Mouse (Mus musculus) kidney, embryonic 14.5 days (tissue): ENCODE results near the gene Cpne5. TPM values are rescaled to one million over a fixed set of nuclear protein-coding genes. Genes with fewer than 3 reads are reported as not detected.
A peak's percentile ranks its signal among the peaks of the same experiment; 100 is the strongest.
"Not testable (repeated sequence)": the region's sequence is repeated elsewhere in the genome, so short reads cannot be mapped to it uniquely, and the experiment has no call there.

Experiments
- ATAC-seq: fragments of 200-750 bp; cut with Nextera tagmentation; 2 replicates; pipeline ENCODE4 v1.8.0; 2017; ENCODE audit warnings: moderate number of reproducible peaks, mild to moderate bottlenecking, moderate TSS enrichment, moderate library complexity; ENCODE audit not compliant: low FRiP score, low TSS enrichment
- H3K27ac ChIP-seq: fragments of 300-500 bp; sonication (generic); 2 replicates; pipeline ENCODE4 v1.5.1; 2014; ENCODE audit warnings: low read depth, mild to moderate bottlenecking, low read length, moderate library complexity, mixed read lengths
- H3K27me3 ChIP-seq: fragments of 300-500 bp; sonication (generic); 2 replicates; pipeline ENCODE4 v1.6.1; 2014; ENCODE audit warnings: mild to moderate bottlenecking, low read length; ENCODE audit not compliant: control insufficient read depth, insufficient read depth
- H3K36me3 ChIP-seq: fragments of 300-500 bp; sonication (generic); 2 replicates; pipeline ENCODE4 v1.6.1; 2014; ENCODE audit warnings: low read length, mixed read lengths; ENCODE audit not compliant: control insufficient read depth, insufficient read depth
- H3K4me1 ChIP-seq: fragments of 300-500 bp; sonication (generic); 2 replicates; pipeline ENCODE4 v1.6.1; 2014; ENCODE audit warnings: low read length, mixed read lengths; ENCODE audit not compliant: control insufficient read depth, insufficient read depth
- H3K4me2 ChIP-seq: fragments of 300-500 bp; sonication (generic); replicated peaks from 2 replicates; pipeline ENCODE4 v1.6.1; 2014; ENCODE audit warnings: low read depth, mild to moderate bottlenecking, low read length
- H3K4me3 ChIP-seq: fragments of 300-500 bp; sonication (generic); 2 replicates; pipeline ENCODE4 v1.5.1; 2014; ENCODE audit warnings: mild to moderate bottlenecking, low read length
- H3K9ac ChIP-seq: fragments of 300-500 bp; sonication (generic); 2 replicates; pipeline ENCODE4 v1.6.1; 2014; ENCODE audit warnings: low read depth, mild to moderate bottlenecking, low read length, moderate library complexity
- H3K9me3 ChIP-seq: fragments of 300-500 bp; sonication (generic); 2 replicates; pipeline ENCODE4 v1.6.1; 2016; ENCODE audit warnings: low read length; ENCODE audit not compliant: control insufficient read depth
- WGBS: fragments of 180-500 bp; shearing (Covaris S2); extraction: QIAGEN DNeasy Blood & Tissue Kit; methylation state at CpG from one replicate; pipeline ENCODE4 v1.1.7; 2014; 5-methylcytosine and 5-hydroxymethylcytosine counted together
- polyA plus RNA-seq: library from polyadenylated mRNA; unstranded; fragments of >200 nt; fragmentation: Nextera tagmentation; extraction: Ambion mirVana; gene quantifications from 2 replicates; pipeline ENCODE4 v1.2.1, GENCODE M21; 2014

Cpne5 gene
- polyA plus RNA-seq, 1 experiment from 2014 or later: 12.3 TPM

DNA sequence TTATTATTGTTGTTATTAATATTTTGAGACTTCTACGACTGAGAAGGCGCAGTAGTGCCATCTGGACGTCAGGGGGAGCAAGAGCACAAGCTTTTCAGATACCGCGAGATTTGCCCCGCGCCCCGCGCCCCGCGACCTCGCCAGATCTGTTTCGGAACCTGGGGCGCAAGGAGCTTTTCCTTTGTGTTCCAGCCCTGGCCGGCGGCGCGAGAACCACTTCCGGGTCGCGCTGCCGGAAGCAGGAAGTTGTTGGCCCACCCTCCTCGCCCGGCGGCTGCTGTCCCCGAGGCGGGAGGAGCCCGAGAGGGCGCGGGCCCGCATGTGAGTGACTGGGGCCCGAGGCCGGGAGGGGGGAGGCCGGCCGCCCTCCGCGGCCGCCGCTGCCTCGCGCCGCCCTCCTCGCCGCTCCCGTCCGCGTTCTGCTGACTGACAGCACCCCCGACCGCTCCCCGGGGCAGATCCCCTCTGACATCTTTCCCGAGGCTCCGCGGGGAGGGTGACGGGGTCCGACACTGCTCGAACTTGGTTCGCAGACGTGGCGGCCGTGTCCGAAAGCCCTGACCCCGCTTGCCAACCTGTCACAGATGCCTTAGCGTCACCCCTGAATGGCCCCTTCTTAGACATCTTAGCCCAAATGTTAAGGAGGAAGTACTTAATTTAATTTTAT lies 30.8 kb upstream of the Cpne5 start, which contains the start of gene BC004004:
BC004004 (plus strand) TSS at position 107 of the 667 bp plus-strand sequence.
- H3K9ac ChIP-seq: peak within 1 kb of the TSS; percentile 96
- WGBS: under 1% methylated on average over 57 of the region's 63 CpGs
- peaks cover 20% of the 10 kb centered on the region for H3K4me1 ChIP-seq
- peak; percentile 85 for ATAC-seq
- H3K4me2 ChIP-seq: peak within 1 kb of the TSS; percentile 61
- no peaks in the 10 kb centered on the region for H3K9me3 ChIP-seq
- H3K36me3 ChIP-seq: no peaks in the 10 kb centered on the region
- H3K27ac ChIP-seq: peak within 1 kb of the TSS; percentile 91
- no peaks in the 10 kb centered on the region for H3K27me3 ChIP-seq
- peak within 1 kb of the TSS; percentile 89 for H3K4me3 ChIP-seq

DNA sequence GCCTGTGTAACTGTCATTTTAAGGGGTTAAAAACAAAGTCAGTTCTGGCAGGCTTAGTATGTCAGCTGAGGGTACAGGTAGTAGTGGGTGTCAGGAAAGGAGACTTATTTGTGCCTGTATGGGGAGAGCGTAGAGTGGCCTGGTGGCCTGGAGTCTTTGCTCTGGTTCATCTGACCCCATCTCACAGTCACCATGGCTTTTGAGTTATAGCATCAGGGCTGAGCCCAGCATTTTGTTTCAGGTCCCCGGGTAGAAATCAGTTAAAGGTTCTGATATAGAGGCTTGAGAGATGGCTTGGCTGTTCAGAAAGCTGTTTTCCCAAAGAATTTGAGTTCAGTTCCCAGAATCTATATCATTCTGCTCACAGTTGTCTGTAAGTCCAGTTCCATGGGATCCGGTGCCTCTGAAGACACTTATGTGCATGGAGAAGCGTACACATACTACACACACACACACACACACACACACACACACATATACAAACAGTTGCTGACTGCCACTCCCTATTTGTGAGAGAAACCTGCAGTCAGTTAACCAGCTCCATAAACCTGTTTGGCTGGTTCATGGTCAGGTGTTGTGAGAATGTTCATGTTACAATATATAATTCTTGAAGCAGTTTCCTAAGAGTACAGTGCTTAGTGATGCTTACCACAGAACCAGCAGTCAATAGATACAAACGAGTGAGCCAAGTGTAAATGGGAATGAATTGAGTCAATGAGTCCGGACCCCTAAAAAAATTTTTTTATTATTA lies 30.1 kb upstream of the Cpne5 start:
- H3K27ac ChIP-seq: peak overlapping the region; percentile 91
- peak overlapping the region; percentile 89 for H3K4me3 ChIP-seq
- H3K4me2 ChIP-seq: peak overlapping the region; percentile 61
- H3K27me3 ChIP-seq: no peaks in the 10 kb centered on the region
- peak overlapping the region; percentile 96; the same call in 1 of the 2 replicates for H3K9ac ChIP-seq
- peaks cover 21% of the 10 kb centered on the region for H3K4me1 ChIP-seq
- WGBS: 52% methylated on average over 6 of the region's 6 CpGs
- no peaks in the 10 kb centered on the region for H3K9me3 ChIP-seq
- no peaks in the 10 kb centered on the region for H3K36me3 ChIP-seq
- 0 out of 2 replicates have a peak, but pooled peaks have one; percentile 5 for ATAC-seq

DNA sequence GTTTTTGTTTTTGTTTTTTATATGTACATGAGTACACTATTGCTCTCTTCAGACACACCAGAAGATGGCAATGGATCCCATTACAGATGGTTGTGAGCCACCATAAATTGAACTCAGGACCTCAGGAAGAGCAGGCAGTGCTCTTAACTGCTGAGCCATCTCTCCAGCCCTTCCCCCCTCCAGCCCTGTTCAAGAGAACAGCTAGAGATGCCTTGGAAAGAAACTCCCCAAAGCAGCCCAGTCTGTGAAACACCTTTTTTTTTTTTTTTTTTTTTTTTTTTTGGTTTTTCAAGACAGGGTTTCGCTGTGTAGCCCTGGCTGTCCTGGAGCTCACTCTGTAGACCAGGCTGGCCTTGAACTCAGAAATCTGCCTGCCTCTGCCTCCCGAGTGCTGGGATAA lies 29.1 kb upstream of the Cpne5 start:
- H3K4me2 ChIP-seq, H3K27ac ChIP-seq, H3K36me3 ChIP-seq, H3K4me3 ChIP-seq, H3K27me3 ChIP-seq, ATAC-seq, H3K9ac ChIP-seq, H3K9me3 ChIP-seq: not testable (repeated sequence)
- peaks cover 27% of the 10 kb centered on the region for H3K4me1 ChIP-seq
- WGBS: 82% methylated on average over 2 of the region's 2 CpGs

DNA sequence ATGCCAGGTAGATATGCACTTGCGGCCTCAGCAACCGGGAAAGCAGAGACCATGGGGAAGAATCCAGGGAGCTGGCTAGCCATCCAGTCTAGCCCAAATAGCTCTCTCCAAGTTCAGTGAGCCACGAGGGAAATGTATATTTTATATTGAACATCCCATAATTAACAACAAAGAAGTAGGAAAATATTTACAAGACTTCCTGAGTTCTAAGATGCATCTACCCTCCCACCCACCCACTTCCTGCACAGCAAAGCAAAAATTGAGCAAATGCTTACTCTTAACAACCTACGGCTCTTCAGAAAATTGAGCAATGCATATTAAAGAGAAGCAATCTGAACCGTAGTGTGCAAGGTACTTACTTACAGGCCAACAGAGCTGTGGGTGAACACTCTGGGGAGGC lies 26.8 kb upstream of the Cpne5 start:
- Histone ChIP-seq H3K4me1 (peaks cover 36% of the 10 kb centered on the region), H3K9me3 (no peaks in the 10 kb centered on the region), H3K4me3 (0 out of 2 replicates have a peak overlapping the region, but pooled peaks have one; percentile 79), H3K27ac (peak overlapping the region; percentile 100), H3K36me3 (peaks cover 17% of the 10 kb centered on the region), H3K4me2 (peak overlapping the region; percentile 83), H3K27me3 (no peaks in the 10 kb centered on the region), H3K9ac (peak overlapping the region; percentile 85; the same call in 1 of the 2 replicates)
- WGBS: 82% methylated on average over 5 of the region's 5 CpGs
- ATAC-seq: no peak

GRCm38 (mm10) chr17:29263840-29264633 lies 26.1 kb upstream of the Cpne5 start, which contains the start of gene Ppil1:
TSS of gene Ppil1 (minus strand) at chr17:29264186.
- peaks cover 32% of the 10 kb centered on the region for H3K4me1 ChIP-seq
- peak within 1 kb of the TSS; percentile 83 for H3K4me2 ChIP-seq
- peaks cover 22% of the 10 kb centered on the region for H3K36me3 ChIP-seq
- no peaks in the 10 kb centered on the region for H3K27me3 ChIP-seq
- peak within 1 kb of the TSS; percentile 100 for H3K27ac ChIP-seq
- ATAC-seq: peak; percentile 65
- H3K4me3 ChIP-seq: peak within 1 kb of the TSS; percentile 79
- 7% methylated on average over 38 of the region's 38 CpGs for WGBS
- H3K9ac ChIP-seq: peak within 1 kb of the TSS; percentile 85
- H3K9me3 ChIP-seq: no peaks in the 10 kb centered on the region

DNA sequence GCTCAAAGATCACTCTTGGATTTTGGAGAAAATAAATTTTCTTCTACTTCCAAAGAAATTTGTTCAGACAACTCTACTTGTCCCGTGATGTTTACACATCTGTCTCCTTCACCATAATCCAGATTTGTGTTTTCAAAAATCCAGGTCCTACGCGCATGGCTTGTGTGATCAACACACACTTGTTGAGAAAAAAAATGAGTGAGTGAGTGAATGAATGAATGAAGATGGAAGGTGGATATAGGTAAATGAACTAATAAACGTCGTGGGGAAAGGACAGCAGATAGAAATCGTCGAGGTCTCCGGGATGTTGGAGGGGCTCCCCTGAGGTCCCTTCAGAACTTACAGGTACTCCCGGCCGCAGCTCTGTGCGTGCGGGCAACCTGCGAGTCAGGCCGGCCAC lies 25.4 kb upstream of the Cpne5 start:
- Histone ChIP-seq H3K9me3 (no peaks in the 10 kb centered on the region), H3K27ac (peak overlapping the region; percentile 100), H3K27me3 (no peaks in the 10 kb centered on the region), H3K4me1 (peaks cover 32% of the 10 kb centered on the region), H3K4me3 (peak overlapping the region; percentile 79), H3K36me3 (peaks cover 25% of the 10 kb centered on the region), H3K9ac (peak overlapping the region; percentile 85), H3K4me2 (peak overlapping the region; percentile 83)
- no peak; the same call in none of the 2 replicates for ATAC-seq
- WGBS: under 1% methylated on average over 14 of the region's 14 CpGs

GRCm38 (mm10) chr17:29262259-29262649 lies 24.3 kb upstream of the Cpne5 start:
- no peak for ATAC-seq
- Histone ChIP-seq H3K36me3 (peaks cover 37% of the 10 kb centered on the region), H3K9me3 (no peaks in the 10 kb centered on the region), H3K4me3 (peak overlapping the region; percentile 79; the same call in 1 of the 2 replicates), H3K27ac (no peak overlapping the region), H3K4me1 (peaks cover 27% of the 10 kb centered on the region), H3K9ac (peak overlapping the region; percentile 8; the same call in 1 of the 2 replicates), H3K4me2 (peak overlapping the region; percentile 83), H3K27me3 (no peaks in the 10 kb centered on the region)
- 49% methylated on average over 2 of the region's 2 CpGs for WGBS

GRCm38 (mm10) chr17:29261603-29262258 lies 23.8 kb upstream of the Cpne5 start:
- WGBS: 86% methylated on average over 22 of the region's 22 CpGs
- ATAC-seq: no peak
- H3K36me3 ChIP-seq: peaks cover 41% of the 10 kb centered on the region
- H3K4me2 ChIP-seq: peak overlapping the region; percentile 83
- 0 out of 2 replicates have a peak overlapping the region, but pooled peaks have one; percentile 4 for H3K4me3 ChIP-seq
- H3K27ac ChIP-seq: no peak overlapping the region
- no peaks in the 10 kb centered on the region for H3K9me3 ChIP-seq
- H3K4me1 ChIP-seq: peaks cover 32% of the 10 kb centered on the region
- H3K27me3 ChIP-seq: no peaks in the 10 kb centered on the region
- H3K9ac ChIP-seq: no peak overlapping the region
